Mouse (Mus musculus) CH12.LX (cell line): Measurements from ENCODE around the gene Sh3rf3. TPM values are rescaled to one million over a fixed set of nuclear protein-coding genes. Genes with fewer than 3 reads are reported as not detected.

ENCODE experiments used
- DNase-seq: peaks from one replicate; pipeline ENCODE4 v3.0.0-alpha.2; 2013; ENCODE audit errors: extremely low read depth
- H3K27ac ChIP-seq: 2 replicates; pipeline ENCODE4 v1.5.1; 2012; ENCODE audit warnings: low read depth, mild to moderate bottlenecking, control low read depth, moderate library complexity; ENCODE audit not compliant: insufficient read depth
- H3K27me3 ChIP-seq: replicated peaks from 2 replicates; pipeline ENCODE3; 2012; ENCODE audit warnings: inconsistent platforms
- H3K36me3 ChIP-seq, 2 experiments: replicated peaks in 1 of 2; 2 replicates each; pipeline versions ENCODE3 to v1.6.1; 2012; ENCODE audit warnings: inconsistent platforms in 1 of 2, low read length in 1 of 2, mild to moderate bottlenecking in 1 of 2, mixed read lengths in 1 of 2, moderate library complexity in 1 of 2; ENCODE audit not compliant: control insufficient read depth in 1 of 2, insufficient read depth in 1 of 2
- H3K4me1 ChIP-seq, 2 experiments: 2 replicates each; pipeline ENCODE4 v1.6.1; 2012; ENCODE audit warnings: inconsistent platforms in 1 of 2, moderate library complexity in 1 of 2; ENCODE audit not compliant: insufficient read depth in 2 of 2, control insufficient read depth in 1 of 2
- H3K4me2 ChIP-seq: 2 replicates; pipeline ENCODE4 v1.6.1; 2012; ENCODE audit warnings: low read depth, mild to moderate bottlenecking, control low read depth; ENCODE audit not compliant: poor library complexity, insufficient read depth, severe bottlenecking
- H3K4me3 ChIP-seq, 3 experiments: fragments of 150-350 bp in 1 of 3; sonication (generic) in 1 of 3; replicated peaks in 1 of 3; 2 replicates each; pipeline versions ENCODE3 to v1.5.1; 2011 to 2012; ENCODE audit warnings: low read depth in 2 of 3, low read length in 2 of 3, mild to moderate bottlenecking in 2 of 3, moderate library complexity in 2 of 3, control low read depth in 1 of 3, improper control_type of control experiment in 1 of 3, inconsistent platforms in 1 of 3, mixed read lengths in 1 of 3; ENCODE audit not compliant: poor library complexity in 1 of 3
- H3K79me2 ChIP-seq: replicated peaks from 2 replicates; pipeline ENCODE4 v1.6.1; 2012; ENCODE audit warnings: mild to moderate bottlenecking, moderate library complexity; ENCODE audit not compliant: control insufficient read depth, poor library complexity, insufficient read depth, severe bottlenecking; ENCODE audit errors: extremely low read depth
- H3K9ac ChIP-seq: 2 replicates; pipeline ENCODE4 v1.6.1; 2012; ENCODE audit warnings: low read depth, mild to moderate bottlenecking, control low read depth, moderate library complexity; ENCODE audit not compliant: insufficient read depth
- H3K9me3 ChIP-seq: replicated peaks from 2 replicates; pipeline ENCODE3; 2012; ENCODE audit warnings: low read length, inconsistent platforms, mixed read lengths
- BHLHE40 ChIP-seq: IDR thresholded peaks from 2 replicates; pipeline ENCODE4 v1.6.1; 2011; ENCODE audit warnings: mild to moderate bottlenecking, low read depth, low read length, improper control_type of control experiment
- CHD1 ChIP-seq: IDR thresholded peaks from 2 replicates; pipeline ENCODE4 v1.6.1; 2012; ENCODE audit warnings: low read depth, low read length, improper control_type of control experiment, inconsistent platforms
- CTCF ChIP-seq, 2 experiments: IDR thresholded peaks in 1 of 2; conservative IDR thresholded peaks in 1 of 2; 2 replicates each; pipeline ENCODE4 v1.5.1; 2011 to 2012; ENCODE audit warnings: low read depth in 2 of 2, low read length in 2 of 2, improper control_type of control experiment in 1 of 2, inconsistent platforms in 1 of 2, mild to moderate bottlenecking in 1 of 2, moderate library complexity in 1 of 2
- ELF1 ChIP-seq: IDR thresholded peaks from 2 replicates; pipeline ENCODE4 v1.6.1; 2014; ENCODE audit warnings: low read depth, mild to moderate bottlenecking, inconsistent platforms, low read length, improper control_type of control experiment
- EP300 ChIP-seq: IDR thresholded peaks from 2 replicates; pipeline ENCODE4 v1.6.1; 2011; ENCODE audit warnings: low read length, improper control_type of control experiment
- ETS1 ChIP-seq: conservative IDR thresholded peaks from 2 replicates; pipeline ENCODE4 v1.6.1; 2012; ENCODE audit warnings: low read depth, mild to moderate bottlenecking, inconsistent platforms, low read length, improper control_type of control experiment, moderate library complexity
- GABPA ChIP-seq: IDR thresholded peaks from 2 replicates; pipeline ENCODE4 v1.6.1; 2012; ENCODE audit warnings: low read depth, low read length, improper control_type of control experiment, inconsistent platforms; ENCODE audit not compliant: insufficient replicate concordance
- JUN ChIP-seq: IDR thresholded peaks from 2 replicates; pipeline ENCODE4 v1.6.1; 2011; ENCODE audit warnings: low read depth, mild to moderate bottlenecking, low read length, improper control_type of control experiment, moderate library complexity; ENCODE audit not compliant: insufficient read depth
- JUND ChIP-seq: conservative IDR thresholded peaks from 2 replicates; pipeline ENCODE4 v1.6.1; 2011; ENCODE audit warnings: low read depth, low read length, improper control_type of control experiment
- KAT2A ChIP-seq: IDR thresholded peaks from 2 replicates; pipeline ENCODE4 v1.6.1; 2012; ENCODE audit warnings: low read length, improper control_type of control experiment, inconsistent platforms; ENCODE audit not compliant: insufficient replicate concordance
- MAFK ChIP-seq: IDR thresholded peaks from 2 replicates; pipeline ENCODE4 v1.6.1; 2011; ENCODE audit warnings: low read length, improper control_type of control experiment; ENCODE audit not compliant: insufficient replicate concordance
- MAX ChIP-seq: IDR thresholded peaks from 2 replicates; pipeline ENCODE4 v1.6.1; 2011; ENCODE audit warnings: low read length, improper control_type of control experiment
- MAZ ChIP-seq: IDR thresholded peaks from 2 replicates; pipeline ENCODE4 v1.6.1; 2012; ENCODE audit warnings: low read depth, mild to moderate bottlenecking, inconsistent platforms, low read length, improper control_type of control experiment, moderate library complexity
- MEF2A ChIP-seq: IDR thresholded peaks from 2 replicates; pipeline ENCODE4 v1.6.1; 2014; ENCODE audit warnings: low read depth, mild to moderate bottlenecking, inconsistent platforms, low read length, improper control_type of control experiment, borderline replicate concordance
- MXI1 ChIP-seq: IDR thresholded peaks from 2 replicates; pipeline ENCODE4 v1.6.1; 2011; ENCODE audit warnings: mild to moderate bottlenecking, low read depth, low read length, improper control_type of control experiment
- MYC ChIP-seq: IDR thresholded peaks from 2 replicates; pipeline ENCODE4 v1.6.1; 2011; ENCODE audit warnings: low read depth, mild to moderate bottlenecking, improper control_type of control experiment, low read length
- POLR2A ChIP-seq: IDR thresholded peaks from 2 replicates; pipeline ENCODE4 v1.6.1; 2011; ENCODE audit warnings: low read depth, mild to moderate bottlenecking, improper control_type of control experiment, low read length
- RAD21 ChIP-seq: IDR thresholded peaks from 2 replicates; pipeline ENCODE4 v1.6.1; 2011; ENCODE audit warnings: low read depth, mild to moderate bottlenecking, low read length, improper control_type of control experiment, moderate library complexity
- SMC3 ChIP-seq: IDR thresholded peaks from 2 replicates; pipeline ENCODE4 v1.6.1; 2011; ENCODE audit warnings: low read depth, low read length, improper control_type of control experiment
- TBP ChIP-seq: conservative IDR thresholded peaks from 2 replicates; pipeline ENCODE4 v1.6.1; 2011; ENCODE audit warnings: low read depth, low read length, improper control_type of control experiment
- UBTF ChIP-seq: IDR thresholded peaks from 2 replicates; pipeline ENCODE4 v1.6.1; 2012; ENCODE audit warnings: low read depth, mild to moderate bottlenecking, inconsistent platforms, low read length, improper control_type of control experiment, moderate library complexity
- USF1 ChIP-seq: IDR thresholded peaks from 2 replicates; pipeline ENCODE4 v1.6.1; 2014; ENCODE audit warnings: low read depth, mild to moderate bottlenecking, inconsistent platforms, low read length, improper control_type of control experiment
- USF2 ChIP-seq: conservative IDR thresholded peaks from 2 replicates; pipeline ENCODE4 v1.6.1; 2011; ENCODE audit warnings: low read depth, low read length, improper control_type of control experiment
- ZC3H11A ChIP-seq: IDR thresholded peaks from 2 replicates; pipeline ENCODE4 v1.6.1; 2012; ENCODE audit warnings: low read depth, mild to moderate bottlenecking, inconsistent platforms, low read length, improper control_type of control experiment
- ZKSCAN1 ChIP-seq: IDR thresholded peaks from 2 replicates; pipeline ENCODE4 v1.6.1; 2012; ENCODE audit warnings: low read depth, inconsistent platforms, low read length, improper control_type of control experiment, borderline replicate concordance
- ZMIZ1 ChIP-seq: IDR thresholded peaks from 2 replicates; pipeline ENCODE4 v1.6.1; 2012; ENCODE audit warnings: low read depth, mild to moderate bottlenecking, inconsistent platforms, low read length, improper control_type of control experiment
- ZNF384 ChIP-seq: IDR thresholded peaks from 2 replicates; pipeline ENCODE4 v1.6.1; 2012; ENCODE audit warnings: low read depth, low read length, improper control_type of control experiment, inconsistent platforms
- dilution Hi-C: fragments of 300-500 bp; cut with MboI; formaldehyde crosslinking; loops from 2 replicates; pipeline ENCODE4 v1.14.3; 2020; ENCODE audit warnings: low sequenced_read_pairs; ENCODE audit not compliant: extremely low pct_unique_long_range_greater_than_20kb, extremely low pct_ligation_motif_present
- in situ Hi-C: fragments of 300-500 bp; cut with MboI; formaldehyde crosslinking; loops from 3 replicates; pipeline ENCODE4 v1.14.3; 2019; ENCODE audit warnings: low sequenced_read_pairs, low pct_ligation_motif_present, low pct_unique_long_range_greater_than_20kb, mixed read lengths
- polyA plus RNA-seq: library from polyadenylated mRNA; unstranded; fragments of >175 nt; gene quantifications from 2 replicates; pipeline ENCODE4 v1.2.1, GENCODE M21; 2012; ENCODE audit warnings: low read depth; ENCODE audit not compliant: insufficient read length
- total RNA-seq, 2 experiments: library from RNA; depleted of rRNA; stranded (reverse); fragments of 300-350 nt in 1 of 2; fragments of >200 nt in 1 of 2; gene quantifications; 2 replicates each; pipeline ENCODE4 v1.2.3; 2012 to 2014

Gene Sh3rf3
- total and polyA plus RNA-seq, 3 experiments, result 0.13 to 0.64 TPM; not detected in 1

DNA sequence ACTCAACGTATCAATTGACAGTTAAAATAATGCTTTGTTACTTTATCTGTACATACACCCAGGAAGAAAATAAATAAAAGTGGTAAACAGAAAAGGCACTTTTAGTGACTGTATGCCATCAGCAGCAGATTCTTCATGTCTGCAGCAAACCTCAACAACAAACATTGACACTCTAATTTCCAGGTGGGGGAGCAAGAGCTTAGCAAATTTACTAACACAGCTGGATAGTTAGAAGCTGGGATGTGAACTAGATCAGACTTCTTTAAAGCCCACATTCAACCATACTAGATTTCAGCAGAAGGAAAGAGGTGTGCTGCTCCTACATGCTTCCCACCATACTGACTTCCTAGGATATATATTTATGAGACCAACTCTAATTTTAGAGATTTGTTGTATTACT is 359.4 kb downstream of the Sh3rf3 start:
- no peak overlapping the region for H3K4me3 ChIP-seq
- DNase-seq, result peak; percentile 4
- no peaks in the 10 kb centered on the region for H3K27me3 ChIP-seq
- no peak overlapping the region for H3K9ac ChIP-seq
- no peaks in the 10 kb centered on the region for H3K4me1 ChIP-seq
- in situ Hi-C loops (no loop called here), dilution Hi-C loops (no loop called here)
- no peak for TF ChIP-seq ZMIZ1
- no peak for TF ChIP-seq TBP
- TF ChIP-seq ZC3H11A, result peak; percentile 4; the same call in 1 of the 2 replicates
- peak in 1 of 2 experiments; percentile 65; a peak in 2 of 4 replicates for TF ChIP-seq CTCF (conservative IDR thresholded peaks at IDR 0.05 in 1 of 2, IDR thresholded peaks at IDR 0.05 in 1 of 2; ENCODE audit: low read depth in 2 of 2, low read length in 2 of 2)
- TF ChIP-seq MAX, result no peak
- TF ChIP-seq ETS1, result no peak
- no peak for TF ChIP-seq POLR2A
- TF ChIP-seq RAD21, result peak; percentile 65
- TF ChIP-seq SMC3, result peak; percentile 74
- TF ChIP-seq MAZ, result no peak
- no peak for TF ChIP-seq MAFK
- no peak for TF ChIP-seq MEF2A
- no peak for TF ChIP-seq MXI1
- no peak for TF ChIP-seq ELF1
- no peak for TF ChIP-seq MYC
- H3K4me2 ChIP-seq, result no peak overlapping the region
- H3K9me3 ChIP-seq, result no peaks in the 10 kb centered on the region
- no peaks in the 10 kb centered on the region for H3K79me2 ChIP-seq
- H3K36me3 ChIP-seq, result peaks cover 0 to 17% of the 10 kb centered on the region in 2 experiments
- H3K27ac ChIP-seq, result no peak overlapping the region

GRCm38 (mm10) chr10:59179620-59180019 is 366.5 kb downstream of the Sh3rf3 start:
- no peak for DNase-seq
- dilution Hi-C loops, result no loop called here

More at GRCm38 (mm10) chr10:59179620-59180019, 366.5 kb downstream of the Sh3rf3 start:
- no peak for TF ChIP-seq EP300
- TF ChIP-seq CTCF (conservative IDR thresholded peaks at IDR 0.05 in 1 of 2, IDR thresholded peaks at IDR 0.05 in 1 of 2; ENCODE audit: low read depth in 2 of 2, low read length in 2 of 2), result no peak
- TF ChIP-seq ZMIZ1, result no peak
- no peak for TF ChIP-seq JUN
- TF ChIP-seq MAX, result no peak
- no peak for TF ChIP-seq UBTF
- TF ChIP-seq BHLHE40, result no peak
- TF ChIP-seq ZKSCAN1, result no peak
- TF ChIP-seq USF2, result no peak
- TF ChIP-seq CHD1, result no peak
- TF ChIP-seq GABPA, result no peak
- TF ChIP-seq MXI1, result no peak
- TF ChIP-seq ZNF384, result no peak
- TF ChIP-seq JUND, result no peak
- TF ChIP-seq USF1, result no peak
- TF ChIP-seq KAT2A, result no peak
- no peak for TF ChIP-seq MYC
- no peak for TF ChIP-seq MAFK
- Histone ChIP-seq H3K9me3 (no peaks in the 10 kb centered on the region), H3K4me3 (no peak overlapping the region), H3K27me3 (no peaks in the 10 kb centered on the region), H3K36me3 (peaks cover 3 to 18% of the 10 kb centered on the region in 2 experiments), H3K4me1 (no peaks in the 10 kb centered on the region), H3K9ac (no peak overlapping the region), H3K79me2 (no peaks in the 10 kb centered on the region), H3K4me2 (no peak overlapping the region), H3K27ac (no peak overlapping the region)
- in situ Hi-C loops, result no loop called here
